Mouse (Mus musculus) liver, embryonic 14.5 days (tissue): Measurements from ENCODE around the gene Cep152. TPM values are rescaled to one million over a fixed set of nuclear protein-coding genes. Genes with fewer than 3 reads are reported as not detected.
A peak's percentile ranks its signal among the peaks of the same experiment; 100 is the strongest.

Experiments
- ATAC-seq: fragments of 200-750 bp; cut with Nextera tagmentation; 2 replicates; pipeline ENCODE4 v1.8.0; 2017; ENCODE audit warnings: moderate number of reproducible peaks, mild to moderate bottlenecking, moderate library complexity; ENCODE audit not compliant: insufficient read depth
- DNase-seq, 3 experiments: peaks; one replicate each; pipeline ENCODE4 v3.0.0-alpha.2; 2012 to 2013; ENCODE audit warnings: low read depth in 3 of 3, low spot score in 3 of 3
- H3K27ac ChIP-seq: fragments of 300-500 bp; sonication (generic); 2 replicates; pipeline ENCODE4 v1.5.1; 2014; ENCODE audit warnings: moderate library complexity, mild to moderate bottlenecking, control low read depth, inconsistent platforms
- H3K27me3 ChIP-seq: fragments of 300-500 bp; sonication (generic); 2 replicates; pipeline ENCODE4 v1.6.1; 2014; ENCODE audit warnings: mild to moderate bottlenecking, low read length, moderate library complexity; ENCODE audit not compliant: control insufficient read depth, insufficient read depth
- H3K36me3 ChIP-seq: fragments of 300-500 bp; sonication (generic); replicated peaks from 2 replicates; pipeline ENCODE4 v1.6.1; 2014; ENCODE audit warnings: low read depth; ENCODE audit not compliant: control insufficient read depth, insufficient read depth
- H3K4me1 ChIP-seq, 2 experiments: fragments of 200-500 bp in 1 of 2; fragments of 300-500 bp in 1 of 2; sonication (generic) in 1 of 2; replicated peaks; 2 replicates each; pipeline ENCODE4 v1.6.1; 2012 to 2014; ENCODE audit warnings: antibody characterized with exemption in 1 of 2, inconsistent platforms in 1 of 2, low read length in 1 of 2; ENCODE audit not compliant: control insufficient read depth in 2 of 2, insufficient read depth in 2 of 2
- H3K4me2 ChIP-seq: fragments of 300-500 bp; sonication (generic); 2 replicates; pipeline ENCODE4 v1.6.1; 2014; ENCODE audit warnings: low read depth, mild to moderate bottlenecking, control low read depth, moderate library complexity
- H3K4me3 ChIP-seq, 2 experiments: fragments of 200-500 bp in 1 of 2; fragments of 300-500 bp in 1 of 2; sonication (generic) in 1 of 2; 2 replicates each; pipeline ENCODE4 v1.5.1; 2012 to 2014; ENCODE audit warnings: low read depth in 2 of 2, low read length in 2 of 2, mild to moderate bottlenecking in 2 of 2, control low read depth in 1 of 2, inconsistent platforms in 1 of 2, moderate library complexity in 1 of 2; ENCODE audit not compliant: insufficient read depth in 1 of 2
- H3K9ac ChIP-seq: fragments of 300-500 bp; sonication (generic); replicated peaks from 2 replicates; pipeline ENCODE4 v1.6.1; 2014; ENCODE audit warnings: mild to moderate bottlenecking, control low read depth, moderate library complexity
- H3K9me3 ChIP-seq: fragments of 300-500 bp; sonication (generic); 2 replicates; pipeline ENCODE4 v1.6.1; 2016; ENCODE audit warnings: low read length, mixed read lengths; ENCODE audit not compliant: control insufficient read depth
- CTCF ChIP-seq: IDR thresholded peaks from 2 replicates; pipeline ENCODE4 v1.5.1; 2016; ENCODE audit warnings: antibody characterized with exemption, low read depth, control low read depth
- EP300 ChIP-seq: IDR thresholded peaks from 2 replicates; pipeline ENCODE4 v1.6.1; 2016; ENCODE audit warnings: antibody characterized with exemption, low read depth
- WGBS: fragments of 180-500 bp; shearing (Covaris S2); extraction: QIAGEN DNeasy Blood & Tissue Kit; methylation state at CpG from one replicate; pipeline ENCODE4 v1.1.7; 2014; ENCODE audit not compliant: insufficient replicate concordance; 5-methylcytosine and 5-hydroxymethylcytosine counted together
- polyA plus RNA-seq, 2 experiments: library from polyadenylated mRNA; depleted of rRNA in 1 of 2; stranded (reverse) in 1 of 2; unstranded in 1 of 2; fragments of >200 nt; fragmentation: Nextera tagmentation in 1 of 2; extraction: Ambion mirVana in 1 of 2; gene quantifications; 2 replicates each; pipeline versions ENCODE4 v1.2.1 to v1.2.3; 2012 to 2014

Cep152 gene
- polyA plus RNA-seq, 2 experiments, result 4.1 to 4.2 TPM

DNA sequence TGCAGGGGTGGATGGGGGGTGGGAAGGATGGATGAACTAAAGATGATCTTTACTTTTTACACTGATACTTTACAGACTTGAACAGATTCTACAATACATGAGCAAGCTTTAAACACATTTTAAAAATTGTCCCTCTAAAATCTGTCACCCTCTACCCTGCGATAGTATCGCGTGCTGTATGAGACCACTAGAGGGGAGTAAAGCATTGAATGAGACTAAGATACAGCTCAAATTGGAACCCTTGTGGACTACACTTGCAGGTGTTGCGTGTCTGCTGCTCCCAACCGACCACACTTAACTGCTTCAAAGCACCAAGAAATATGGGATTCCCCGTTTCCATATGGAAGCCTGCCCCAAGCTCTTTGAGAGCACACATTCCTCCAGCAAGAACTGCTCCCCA, 69.1 kb downstream of the Cep152 start:
- ATAC-seq, result no peak
- Histone ChIP-seq H3K4me2 (no peak overlapping the region), H3K4me1 (no peaks in the 10 kb centered on the region), H3K4me3 (no peak overlapping the region), H3K36me3 (no peaks in the 10 kb centered on the region), H3K9me3 (no peaks in the 10 kb centered on the region), H3K9ac (no peak overlapping the region), H3K27me3 (no peaks in the 10 kb centered on the region), H3K27ac (no peak overlapping the region)
- WGBS, result 65% methylated on average over 6 of the region's 6 CpGs
- no peak for DNase-seq
- peak; percentile 29 for TF ChIP-seq CTCF
- no peak for TF ChIP-seq EP300

DNA sequence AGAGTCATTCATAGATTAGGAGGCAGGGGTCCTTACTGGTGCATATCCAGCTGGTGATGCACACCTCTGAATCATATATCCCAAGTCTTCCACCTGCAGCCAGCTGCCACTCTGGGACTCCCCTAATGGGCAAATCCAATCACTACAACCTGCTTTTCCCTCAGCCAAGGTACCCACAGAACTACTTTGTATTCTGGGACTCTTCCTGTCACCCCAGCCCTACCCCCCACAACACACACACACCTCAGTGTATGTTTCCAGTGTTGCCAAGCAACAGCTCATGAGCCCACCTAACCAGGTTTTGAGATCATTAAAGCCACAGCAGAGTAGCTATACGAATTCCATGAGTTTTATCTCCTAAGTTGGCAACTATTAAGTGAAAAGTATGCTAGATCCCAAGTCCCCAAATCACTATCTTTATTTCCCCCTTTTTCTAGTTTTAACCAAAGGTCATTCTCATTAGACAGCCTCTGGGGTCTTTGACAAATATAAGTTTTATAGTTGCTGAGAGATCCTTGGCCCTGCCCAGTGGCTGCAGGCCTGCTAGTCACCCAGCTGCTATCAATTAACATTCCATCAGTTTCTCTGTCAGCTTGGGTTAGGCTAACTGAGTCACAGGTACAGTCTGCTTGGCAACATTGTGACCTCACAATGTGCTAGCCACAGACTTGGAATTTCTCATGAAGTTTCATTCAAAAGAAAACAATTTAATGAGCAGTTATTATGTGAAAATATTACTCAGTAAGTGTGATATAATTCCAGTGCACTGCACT, 75.9 kb downstream of the Cep152 start:
- WGBS, result 32% methylated on average over 1 of the region's 1 CpGs
- H3K4me3 ChIP-seq, result no peak overlapping the region

DNA sequence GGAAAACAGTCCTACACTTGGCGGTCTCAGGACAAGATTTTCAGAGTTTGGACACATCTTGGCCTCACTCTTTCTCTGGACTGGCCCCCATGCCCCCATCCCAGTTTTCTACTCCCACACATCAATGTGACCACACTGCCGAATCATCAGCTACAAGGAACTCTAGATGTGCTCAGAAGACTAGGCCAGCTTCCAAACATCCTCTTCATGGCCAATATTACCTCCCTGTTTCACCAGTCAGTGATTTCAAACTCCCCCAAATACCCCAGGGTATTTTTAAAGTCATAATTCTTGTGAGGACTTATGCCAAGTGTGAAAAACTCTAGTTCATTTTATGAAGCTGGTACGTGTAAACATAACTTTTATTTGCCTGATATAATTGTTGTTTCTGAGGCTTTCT, 79.9 kb downstream of the Cep152 start:
- DNase-seq (no peak), ATAC-seq (no peak)
- TF ChIP-seq EP300 (no peak), CTCF (no peak)
- H3K9me3 ChIP-seq, result no peaks in the 10 kb centered on the region
- H3K4me2 ChIP-seq, result no peak overlapping the region
- no peak overlapping the region for H3K27ac ChIP-seq
- no peaks in the 10 kb centered on the region for H3K36me3 ChIP-seq
- 55% methylated on average over 3 of the region's 3 CpGs for WGBS
- H3K4me3 ChIP-seq, result no peak overlapping the region
- no peak overlapping the region for H3K9ac ChIP-seq
- no peaks in the 10 kb centered on the region for H3K4me1 ChIP-seq
- no peaks in the 10 kb centered on the region for H3K27me3 ChIP-seq

More for the DNA sequence above, 75.9 kb downstream of the Cep152 start:
- Histone ChIP-seq H3K36me3 (no peaks in the 10 kb centered on the region), H3K4me2 (no peak overlapping the region), H3K27ac (no peak overlapping the region), H3K9me3 (no peaks in the 10 kb centered on the region), H3K9ac (no peak overlapping the region), H3K4me1 (no peaks in the 10 kb centered on the region), H3K27me3 (no peaks in the 10 kb centered on the region)
- TF ChIP-seq EP300, result no peak
- no peak for TF ChIP-seq CTCF
- DNase-seq (no peak), ATAC-seq (no peak)

GRCm38 (mm10) chr2:125543646-125544045, 81.3 kb downstream of the Cep152 start:
- no peak for ATAC-seq
- TF ChIP-seq EP300 (no peak), CTCF (no peak)
- no peaks in the 10 kb centered on the region for H3K9me3 ChIP-seq

DNA sequence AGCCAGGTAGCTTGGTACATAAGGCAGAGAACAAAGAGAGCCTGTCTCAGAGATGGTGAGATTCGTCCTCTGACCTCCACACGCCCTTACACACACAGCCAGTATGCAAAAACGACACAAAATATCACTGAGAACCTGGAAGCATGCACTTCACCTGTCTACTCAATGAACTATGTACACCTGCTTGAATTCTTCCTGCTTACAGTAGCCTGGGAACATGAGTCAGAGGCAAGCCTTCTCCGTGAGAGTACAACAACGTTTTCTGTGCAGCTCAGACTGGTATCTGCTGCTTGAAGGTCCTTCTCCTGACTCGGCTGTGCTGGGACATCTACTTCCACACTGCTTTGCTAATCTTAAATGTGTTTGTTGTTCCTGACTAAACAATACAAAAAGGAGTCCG, 83.5 kb downstream of the Cep152 start:
- DNase-seq (no peak), ATAC-seq (no peak)
- H3K4me1 ChIP-seq, result no peaks in the 10 kb centered on the region
- no peak overlapping the region for H3K4me2 ChIP-seq
- H3K9ac ChIP-seq, result no peak overlapping the region
- no peaks in the 10 kb centered on the region for H3K36me3 ChIP-seq
- no peak overlapping the region for H3K27ac ChIP-seq
- TF ChIP-seq CTCF (no peak), EP300 (no peak)
- no peaks in the 10 kb centered on the region for H3K9me3 ChIP-seq
- 57% methylated on average over 7 of the region's 7 CpGs for WGBS
- H3K27me3 ChIP-seq, result no peaks in the 10 kb centered on the region
- no peak overlapping the region for H3K4me3 ChIP-seq

More at GRCm38 (mm10) chr2:125543646-125544045, 81.3 kb downstream of the Cep152 start:
- no peak for DNase-seq
- 23% methylated on average over 1 of the region's 1 CpGs for WGBS
- Histone ChIP-seq H3K27ac (no peak overlapping the region), H3K36me3 (no peaks in the 10 kb centered on the region), H3K4me3 (no peak overlapping the region), H3K4me2 (no peak overlapping the region), H3K9ac (no peak overlapping the region), H3K27me3 (no peaks in the 10 kb centered on the region), H3K4me1 (no peaks in the 10 kb centered on the region)
